Mouse (Mus musculus): ENCODE data around the gene Reep6.
A peak's percentile ranks its signal among the peaks of the same experiment; 100 is the strongest.
"Not testable (repeated sequence)": the region's sequence is repeated elsewhere in the genome, so short reads cannot be mapped to it uniquely, and the experiment has no call there.

The Reep6 gene

DNA sequence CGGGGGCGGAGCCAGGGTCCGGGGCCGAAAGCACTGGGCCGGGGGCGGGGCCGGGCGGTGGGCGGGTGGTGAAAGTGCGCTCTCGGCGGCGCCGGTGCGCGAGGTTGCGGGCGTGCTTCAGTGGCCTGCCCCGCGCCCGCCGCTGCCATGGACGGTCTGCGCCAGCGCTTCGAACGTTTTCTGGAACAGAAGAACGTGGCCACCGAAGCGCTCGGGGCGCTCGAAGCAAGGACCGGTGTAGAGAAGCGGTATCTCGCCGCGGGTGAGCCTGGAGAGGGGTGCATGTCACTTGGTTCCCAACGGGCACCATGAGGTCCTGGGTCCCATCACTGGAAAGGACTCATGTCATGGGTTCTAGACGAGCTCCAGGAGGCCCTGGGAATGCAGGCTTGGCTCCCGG, 331 bp downstream of the Reep6 start:
- DNase-seq (ENCODE audit: low read depth, low spot score) = no peak

DNA sequence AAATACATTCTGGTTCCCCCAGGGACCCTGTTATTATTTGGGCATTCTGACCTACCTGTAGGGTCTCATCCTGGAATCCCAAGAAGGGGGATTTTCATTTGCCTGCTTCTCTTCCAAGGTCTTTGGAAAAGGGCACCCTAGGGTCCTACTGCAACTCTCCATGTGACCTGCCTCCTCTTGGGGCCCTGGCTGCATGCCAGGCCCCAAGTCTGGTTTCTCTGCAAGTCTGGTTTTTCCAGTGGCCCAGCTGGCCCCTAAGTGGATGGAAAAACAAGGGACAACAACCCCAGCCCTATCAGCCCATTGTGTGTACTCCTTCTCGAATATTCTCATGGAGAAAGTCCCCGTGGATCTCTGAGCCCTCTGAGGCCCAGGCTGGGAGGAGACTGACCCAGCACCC, 1.1 kb downstream of the Reep6 start:
- no peak for DNase-seq (ENCODE audit: low read depth, low spot score)

DNA sequence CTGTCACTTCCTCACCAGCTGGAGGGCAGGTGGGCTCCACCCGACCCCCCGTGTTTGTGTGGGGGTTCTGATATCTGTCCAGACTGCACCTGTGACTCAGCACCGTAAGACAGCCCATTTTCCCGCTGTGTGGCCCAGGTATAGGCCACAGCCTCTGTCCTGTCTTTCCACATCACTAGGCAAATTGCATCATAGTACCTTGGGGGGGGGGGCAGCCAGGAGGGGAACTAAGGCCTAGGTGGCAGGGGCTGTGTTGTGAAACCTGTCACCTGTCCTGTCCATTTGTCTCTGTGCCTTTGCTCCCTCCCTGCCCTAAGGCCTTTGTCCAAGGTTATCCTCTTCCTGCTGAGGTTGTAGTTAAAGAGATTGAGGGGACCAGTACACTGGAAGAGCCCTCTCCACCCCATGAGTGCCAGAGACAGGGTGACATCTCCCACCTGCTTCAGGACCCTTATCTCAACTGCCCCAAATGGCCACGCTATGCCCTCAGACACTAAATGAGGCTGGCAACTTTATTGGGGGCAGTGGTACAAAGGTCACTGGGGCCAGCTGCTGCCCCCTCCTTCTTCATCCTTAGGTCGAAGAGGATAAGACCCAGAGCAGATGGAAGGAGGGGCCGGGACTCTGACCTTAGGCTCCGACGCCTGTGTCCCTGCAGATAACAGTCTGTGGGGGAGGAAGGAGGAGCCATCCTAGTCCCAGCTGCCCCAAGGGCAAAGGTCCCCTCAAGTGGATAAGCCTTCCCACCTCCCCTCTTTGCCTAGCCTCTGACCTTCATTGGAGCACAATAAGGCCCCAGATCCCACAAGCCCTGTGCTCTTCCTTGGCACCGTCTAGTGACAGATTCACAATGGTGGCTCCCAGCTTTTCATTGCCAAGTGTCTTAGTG, 2.1 kb downstream of the Reep6 start:
- DNase-seq (ENCODE audit: low read depth, low spot score) = peak; percentile 78

DNA sequence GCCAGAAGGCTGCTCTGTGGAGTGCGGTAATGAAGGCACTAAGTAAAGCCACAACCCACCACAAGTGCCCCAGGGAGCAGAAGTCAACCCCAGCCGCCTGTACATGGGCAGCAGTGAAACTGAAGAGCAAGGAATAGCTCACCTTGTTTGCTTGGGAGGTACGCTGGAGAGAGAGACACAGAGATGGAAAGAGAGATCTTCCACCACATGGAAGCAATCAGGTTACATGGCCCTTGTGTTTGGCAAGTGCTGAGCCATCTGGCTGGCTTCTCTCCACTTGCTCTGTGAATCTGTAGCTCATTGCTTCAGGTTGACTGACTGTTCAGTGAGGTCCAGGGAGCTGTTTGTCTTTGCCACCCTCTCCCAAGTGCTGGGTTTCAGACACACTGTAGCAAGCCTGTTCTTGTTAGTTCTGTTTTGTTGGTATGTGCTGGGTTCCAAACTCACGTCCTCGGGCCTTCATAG, 2.8 kb downstream of the Reep6 start:
- no peak for DNase-seq (ENCODE audit: low read depth, low spot score)

DNA sequence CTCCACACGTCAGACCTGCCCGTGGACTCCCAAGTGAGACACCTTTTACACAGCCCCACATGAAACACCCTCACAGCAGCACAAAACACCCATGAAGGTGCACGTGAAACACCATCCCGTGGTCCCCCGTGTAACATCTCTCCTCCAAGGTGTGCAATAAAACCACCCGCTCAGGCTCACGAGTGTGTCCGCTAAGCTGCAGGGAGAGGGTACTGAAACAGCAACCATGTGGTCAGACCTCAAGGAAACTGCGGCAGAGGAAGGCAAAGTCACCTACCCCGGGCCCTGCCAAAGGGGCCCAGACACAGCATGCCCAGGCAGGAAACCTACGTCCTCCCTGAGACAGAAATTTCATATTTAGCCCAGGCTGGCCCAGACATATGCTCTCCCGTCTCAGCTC, 6.5 kb downstream of the Reep6 start:
- no peak for DNase-seq (ENCODE audit: low read depth, low spot score)

DNA sequence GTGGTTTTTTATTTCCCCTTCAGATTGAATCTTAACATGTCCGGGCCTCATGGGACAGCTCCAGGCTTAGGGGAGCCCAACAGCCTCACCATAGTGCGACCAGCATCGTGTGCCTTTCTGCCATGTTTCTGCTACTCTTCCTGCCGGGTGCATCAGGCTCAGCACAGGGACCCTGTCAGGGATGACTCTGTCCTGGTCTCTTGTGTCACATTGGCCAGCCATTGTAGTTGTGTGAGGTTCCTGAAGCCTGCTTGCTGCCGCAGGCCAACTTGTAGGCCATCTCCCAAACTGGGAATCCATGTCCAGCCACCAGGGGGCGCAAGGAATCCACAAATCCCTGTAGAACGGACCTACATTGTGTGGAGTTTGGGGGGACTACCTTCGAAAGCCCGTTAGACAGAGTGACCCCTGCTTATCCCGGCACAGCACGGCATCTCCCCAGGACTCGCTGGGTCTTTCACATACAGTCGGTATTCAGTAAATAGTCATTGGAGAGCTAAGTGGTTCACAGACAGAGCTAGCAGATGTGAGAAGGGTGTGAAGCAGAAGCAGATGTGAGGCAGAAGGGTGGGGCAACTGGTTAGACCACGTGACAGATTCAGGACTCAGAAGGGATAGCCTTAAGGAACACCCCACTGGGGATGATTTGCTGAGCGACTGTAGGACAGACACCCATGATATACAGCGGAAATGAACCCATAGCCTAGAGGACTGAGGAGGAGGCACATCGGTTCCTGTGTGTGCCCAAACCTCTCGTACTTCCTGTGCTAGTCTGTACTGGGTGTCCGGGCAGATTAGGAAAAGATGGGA, 10.4 kb downstream of the Reep6 start:
- DNase-seq (ENCODE audit: low read depth, low spot score) = peak; percentile 86

DNA sequence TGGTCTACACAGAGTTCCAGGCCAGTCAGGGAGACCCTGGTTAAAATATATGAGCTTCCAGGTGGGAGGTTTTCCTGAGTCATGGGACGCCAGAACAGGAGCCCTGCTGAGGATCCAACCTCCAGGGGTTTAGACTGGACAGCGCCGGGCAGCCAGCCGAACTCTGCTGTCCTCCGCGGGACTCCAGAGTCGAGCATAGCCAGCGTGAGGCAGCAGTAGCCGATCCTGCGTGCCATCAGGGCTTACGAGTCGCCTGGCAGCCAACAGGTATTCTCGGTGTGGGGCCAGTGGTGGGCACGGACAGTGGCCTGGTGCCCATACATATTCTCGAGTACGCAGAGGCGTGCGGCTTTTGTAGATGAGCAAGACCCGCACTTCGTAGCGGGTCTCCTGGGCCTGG, 11.3 kb downstream of the Reep6 start:
- no peak for DNase-seq (ENCODE audit: low read depth, low spot score)

DNA sequence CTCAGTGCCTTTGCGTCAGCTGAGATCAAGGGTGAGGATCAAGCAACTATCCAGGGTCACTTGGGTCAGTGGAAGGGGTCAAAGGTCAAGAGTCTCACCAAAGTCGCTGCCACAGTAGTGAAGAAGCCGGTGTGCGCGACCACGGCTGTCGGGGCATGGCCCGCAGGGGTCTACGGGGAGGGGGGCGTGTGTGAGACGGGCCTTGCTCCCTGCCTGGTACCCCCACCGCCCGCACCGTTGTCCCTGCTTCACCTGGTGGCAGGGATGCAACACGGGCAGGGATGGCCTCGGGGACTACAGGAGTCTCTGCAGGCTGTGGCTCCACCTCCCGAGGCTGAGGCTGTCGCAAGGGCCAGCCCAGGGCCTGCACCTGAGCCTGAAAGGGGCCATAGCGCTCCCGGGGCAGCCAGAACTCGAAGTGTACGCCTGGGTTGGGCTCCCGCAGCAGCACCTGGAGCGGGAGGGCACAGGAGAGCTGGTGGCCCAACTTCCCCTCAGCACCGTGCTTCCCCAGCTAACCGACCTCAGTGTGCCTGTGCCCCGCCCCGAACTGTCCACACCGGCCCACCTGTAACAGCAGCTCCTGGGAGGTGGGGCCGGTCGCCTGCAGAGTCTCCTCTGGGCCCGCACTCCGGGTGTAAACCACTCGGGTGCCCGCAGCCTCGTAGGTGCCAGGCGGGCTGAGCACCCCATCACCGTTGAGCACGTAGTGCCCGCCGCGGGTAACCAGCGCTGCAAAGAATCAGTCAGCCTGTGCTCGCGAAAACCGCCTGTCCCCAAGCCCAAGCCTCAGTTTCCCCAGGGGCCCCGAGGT, 11.9 kb downstream of the Reep6 start:
- DNase-seq (ENCODE audit: low read depth, low spot score) = no peak

DNA sequence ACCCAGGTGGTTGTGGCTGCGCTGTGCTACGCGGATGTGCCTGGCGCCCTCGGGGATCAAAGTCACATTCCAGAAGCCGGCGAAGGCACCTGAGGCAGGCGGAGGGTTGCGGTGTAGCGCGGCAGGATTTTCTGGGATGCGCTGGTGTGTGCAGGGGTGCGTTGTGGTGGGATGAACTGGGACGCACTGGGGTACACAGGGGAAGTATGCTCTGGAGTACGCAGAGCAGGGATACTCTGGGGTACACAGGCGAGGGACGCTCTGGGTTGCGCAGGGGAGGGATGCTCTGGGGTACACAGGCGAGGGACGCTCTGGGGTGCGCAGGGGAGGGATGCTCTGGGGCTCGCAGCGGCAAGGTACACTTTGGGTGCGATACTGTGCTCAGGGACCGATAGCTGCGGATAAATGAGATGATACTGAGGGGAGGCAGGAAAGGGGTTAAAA, 12.6 kb downstream of the Reep6 start:
- no peak for DNase-seq (ENCODE audit: low read depth, low spot score)

DNA sequence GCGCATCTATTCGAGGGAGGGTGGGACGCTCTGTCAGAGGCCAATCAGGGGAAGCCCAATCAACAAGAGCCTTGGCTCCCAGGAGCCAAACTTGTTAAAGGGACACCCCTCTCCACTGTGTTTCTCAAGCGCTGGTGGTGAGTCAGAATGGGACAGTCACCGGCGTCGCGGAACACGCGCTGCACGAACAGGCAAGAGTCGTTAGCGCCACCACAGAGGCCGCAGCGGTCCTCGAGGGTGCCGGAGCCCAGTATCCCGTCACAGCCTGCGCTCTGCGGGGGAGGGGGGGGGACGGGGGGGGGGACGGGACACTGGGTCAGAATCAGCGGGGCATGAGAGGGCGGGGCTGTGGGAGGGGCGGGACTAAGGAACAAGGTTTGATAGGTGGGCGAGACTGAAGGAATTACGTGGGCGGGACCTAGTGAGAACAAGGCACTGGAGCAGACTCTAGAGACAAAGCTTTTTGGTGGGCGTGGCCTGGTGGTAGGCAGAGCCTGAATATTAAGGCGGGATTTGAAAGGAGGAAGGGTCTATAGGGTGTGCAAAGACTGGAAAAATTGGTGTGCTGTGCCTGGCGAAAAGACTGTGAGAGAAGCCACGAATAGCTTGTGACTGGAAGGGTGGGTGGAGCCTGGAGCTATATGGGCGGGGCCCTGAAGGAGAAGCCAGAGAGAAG, 13.1 kb downstream of the Reep6 start:
- peak; percentile 63 for DNase-seq (ENCODE audit: low read depth, low spot score)

DNA sequence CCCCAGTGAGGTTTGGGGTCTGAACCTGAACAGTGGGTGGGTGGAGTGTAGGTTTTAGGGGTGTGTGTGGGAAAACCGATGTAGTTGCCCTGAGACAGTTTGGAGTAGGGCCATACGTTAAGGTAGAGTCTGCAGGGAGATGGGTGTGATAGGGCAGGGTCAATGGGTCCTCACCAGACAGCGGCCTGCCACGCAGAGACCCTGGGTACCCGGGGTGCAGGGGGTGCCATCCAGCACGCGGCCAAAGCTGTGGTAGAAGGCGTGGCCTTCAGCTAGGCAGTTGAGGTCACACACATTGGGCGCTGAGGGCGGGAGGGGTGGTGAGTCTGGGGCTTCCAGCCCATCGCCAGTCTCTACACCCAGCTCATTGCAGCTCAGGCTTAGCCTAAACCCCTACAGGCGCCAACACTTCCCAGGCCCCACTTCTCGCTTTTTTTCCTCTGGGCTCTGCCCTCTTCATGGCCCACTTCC, 13.7 kb downstream of the Reep6 start:
- no peak for DNase-seq (ENCODE audit: low read depth, low spot score)

DNA sequence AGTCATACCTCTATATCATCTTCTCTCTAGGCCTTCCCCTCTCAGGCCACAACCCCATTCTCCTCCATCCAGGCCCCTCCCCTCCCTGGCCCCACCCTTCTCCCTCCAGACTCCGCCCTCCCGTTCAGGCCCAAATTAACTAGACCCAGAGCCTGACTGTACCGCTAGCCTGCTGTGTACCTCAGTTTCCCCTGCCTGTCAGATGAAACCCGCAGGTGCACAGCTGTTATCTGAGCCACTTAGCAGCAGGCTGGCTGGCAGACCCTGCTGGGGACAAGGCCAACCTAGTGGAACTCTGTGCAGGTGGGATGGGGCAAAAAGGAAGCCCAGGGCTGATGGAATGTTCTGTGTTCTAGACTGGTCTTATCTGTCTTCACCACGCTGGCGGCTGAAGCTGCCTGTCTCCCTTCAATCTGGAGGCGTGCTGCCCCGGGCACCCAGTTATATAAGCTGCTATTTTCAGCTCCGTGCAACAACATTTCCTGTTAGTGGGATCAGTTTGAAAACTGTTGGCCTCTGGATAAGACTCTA, 14.4 kb downstream of the Reep6 start:
- peak; percentile 85 for DNase-seq (ENCODE audit: low read depth, low spot score)

DNA sequence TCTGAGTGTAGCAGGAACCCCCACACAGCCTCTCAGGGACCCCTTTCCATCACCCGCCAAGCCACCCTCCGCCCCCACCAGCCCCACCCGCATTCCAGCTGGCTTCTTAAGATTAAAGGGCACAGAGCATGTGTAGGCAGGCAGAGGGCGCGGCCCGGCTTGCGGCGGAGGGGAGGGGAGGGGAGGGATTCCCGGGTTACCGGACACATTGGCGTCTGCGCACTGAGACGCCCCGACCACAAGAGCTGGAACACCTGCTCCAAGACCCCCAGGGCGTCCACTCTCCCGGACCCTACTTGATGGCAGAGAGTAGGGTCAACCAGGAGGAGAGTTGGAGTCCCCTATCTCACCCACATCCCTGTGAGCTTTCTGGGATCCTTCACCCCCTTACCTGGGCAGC, 15.4 kb downstream of the Reep6 start:
- DNase-seq (ENCODE audit: low read depth, low spot score) = no peak

DNA sequence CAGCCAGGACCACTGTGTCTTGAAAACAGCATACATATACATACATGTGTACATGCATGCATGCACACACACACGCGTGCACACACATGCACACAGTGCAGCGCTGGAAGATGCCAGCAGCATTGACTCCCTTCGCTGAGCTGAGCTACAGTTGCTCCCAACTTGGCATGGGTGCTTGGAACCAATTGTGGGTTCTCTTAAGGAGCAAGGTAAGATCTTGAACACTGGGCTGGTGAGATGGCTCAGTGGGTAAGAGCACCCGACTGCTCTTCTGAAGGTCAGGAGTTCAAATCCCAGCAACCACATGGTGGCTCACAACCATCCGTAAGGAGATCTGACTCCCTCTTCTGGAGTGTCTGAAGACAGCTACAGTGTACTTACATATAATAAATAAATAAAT, 16.2 kb downstream of the Reep6 start:
- not testable (repeated sequence) for DNase-seq (ENCODE audit: low read depth, low spot score)

DNA sequence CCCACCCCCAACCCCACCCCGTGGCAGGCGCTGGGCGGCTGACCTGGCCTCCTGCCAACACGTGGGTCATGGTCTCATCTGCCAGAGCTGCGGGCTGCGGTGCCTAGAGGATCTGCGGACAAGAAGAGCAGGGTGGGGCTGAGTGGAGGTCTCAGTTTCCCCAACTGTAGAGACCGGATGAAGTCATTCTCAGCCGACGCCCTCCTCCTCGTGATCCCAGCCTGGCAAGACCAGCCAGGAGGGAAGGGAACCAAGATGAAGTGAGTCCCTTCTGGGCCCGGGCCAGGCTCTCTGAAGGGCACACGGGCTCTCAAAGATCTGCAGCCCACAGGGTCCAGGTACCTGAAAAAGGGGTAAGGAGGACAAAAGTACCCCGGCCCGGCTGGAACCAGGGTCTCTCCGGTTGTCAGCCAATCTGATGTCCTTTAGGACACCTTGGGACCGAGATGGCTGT, 17.8 kb downstream of the Reep6 start:
- DNase-seq (ENCODE audit: low read depth, low spot score) = no peak

DNA sequence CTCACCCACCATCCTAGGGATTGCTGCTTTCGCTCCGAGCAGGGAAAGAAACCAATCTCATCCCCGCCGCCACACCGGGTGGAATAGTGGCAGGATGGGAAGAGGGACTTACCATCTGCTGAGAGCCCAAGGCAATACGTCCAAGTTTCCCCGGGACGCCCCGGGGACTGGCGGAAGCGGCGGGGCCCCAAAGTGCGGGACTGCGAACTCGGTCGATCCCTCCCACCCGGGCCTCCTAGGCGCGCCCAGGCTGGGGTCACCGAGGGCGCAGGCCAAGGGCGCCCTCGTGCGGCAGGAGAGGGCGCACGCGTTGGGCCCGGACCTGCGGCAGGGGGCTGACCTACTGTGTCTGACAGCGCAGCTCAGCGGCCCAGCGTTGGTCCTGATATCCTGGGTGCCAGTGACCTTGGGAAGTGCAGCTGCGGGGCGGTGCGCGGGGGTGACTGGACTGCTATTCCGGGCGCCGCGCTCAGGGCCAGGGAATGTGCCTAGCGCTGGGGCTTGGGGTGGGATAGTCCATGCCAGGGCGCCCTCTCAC, 18.6 kb downstream of the Reep6 start, which contains the start of gene Adamtsl5:
Gene Adamtsl5, minus strand, starts transcription at position 169 of the 538 bp plus-strand sequence.
- DNase-seq (ENCODE audit: low read depth, low spot score) = no peak

DNA sequence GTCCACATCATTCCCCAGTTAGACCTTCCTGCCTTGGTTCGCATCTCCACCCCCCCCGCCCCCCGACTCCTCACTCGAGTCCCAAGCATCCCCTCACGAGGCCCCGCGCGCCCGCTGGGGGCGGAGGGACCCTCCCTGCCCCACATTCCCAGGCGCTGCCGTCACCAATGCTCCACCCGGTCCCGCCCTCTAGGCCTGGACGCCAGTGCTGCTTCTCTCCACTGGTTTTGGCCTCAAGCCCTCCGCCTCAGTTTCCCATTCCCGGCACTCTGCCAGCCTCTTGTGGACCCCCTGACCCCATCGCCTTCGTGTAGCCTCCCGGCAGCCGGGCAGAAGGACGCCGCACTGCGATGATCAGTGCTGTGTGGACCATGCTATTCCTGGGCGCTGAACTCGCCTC, 19.2 kb downstream of the Reep6 start:
- no peak for DNase-seq (ENCODE audit: low read depth, low spot score)

DNA sequence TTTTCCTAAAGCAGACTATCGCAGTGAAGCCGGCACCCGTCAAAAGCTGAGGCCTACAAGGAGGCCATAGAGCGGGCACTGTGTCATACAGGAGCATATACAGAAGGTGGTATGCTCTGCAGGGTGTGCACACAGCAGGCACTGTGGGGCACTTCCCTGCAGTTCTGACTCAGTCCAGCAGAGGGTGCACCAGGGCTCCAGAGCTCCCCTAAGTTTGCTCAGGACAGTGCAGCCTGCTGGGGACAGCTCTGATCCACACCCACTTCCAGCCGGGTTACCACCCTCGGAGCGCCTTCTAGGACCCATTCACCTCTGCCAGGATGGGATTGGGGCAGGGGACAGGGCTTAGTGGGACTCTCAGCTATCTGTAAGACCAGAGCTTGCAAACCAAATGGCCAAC, 20.5 kb downstream of the Reep6 start:
- DNase-seq (ENCODE audit: low read depth, low spot score) = peak; percentile 70

DNA sequence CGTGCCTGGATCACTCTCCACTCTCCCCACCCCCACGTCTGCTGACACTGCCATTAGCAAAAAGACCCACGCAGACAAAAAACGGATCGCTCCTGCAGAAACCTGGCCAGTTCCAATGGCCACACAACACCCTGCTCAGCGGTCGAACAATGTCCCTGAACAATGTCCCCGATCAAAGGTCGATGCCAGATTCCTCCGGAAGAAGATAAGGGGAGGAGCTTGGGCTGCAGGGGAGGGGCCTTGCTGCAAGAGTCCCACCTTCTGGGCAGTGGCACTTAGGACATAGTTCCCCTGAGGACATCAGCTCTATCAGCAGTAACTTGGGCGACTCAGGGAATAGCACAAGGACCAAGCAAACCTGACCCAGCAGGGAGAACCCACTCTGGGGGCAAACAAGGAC, 22.1 kb downstream of the Reep6 start:
- no peak for DNase-seq (ENCODE audit: low read depth, low spot score)

DNA sequence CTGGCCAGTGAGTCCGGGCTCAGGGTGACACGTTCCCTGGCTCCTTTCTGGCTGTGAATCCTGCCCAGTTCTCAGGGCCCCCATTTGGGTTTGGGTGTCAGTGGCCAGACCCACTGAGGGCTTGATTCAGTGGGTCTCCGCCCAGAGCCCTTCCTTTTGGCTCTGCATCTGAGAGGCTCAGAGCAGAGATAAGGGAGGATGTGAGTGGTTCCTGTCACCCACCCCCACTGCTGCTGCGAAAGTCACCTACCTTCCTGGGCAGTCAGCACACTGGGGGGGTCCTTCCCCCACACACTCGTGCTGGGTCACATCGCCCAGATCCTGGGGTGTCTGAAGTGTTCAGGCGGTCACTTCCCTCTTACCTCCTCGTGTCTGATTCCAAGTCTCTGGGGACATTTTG, 23.0 kb downstream of the Reep6 start:
- no peak for DNase-seq (ENCODE audit: low read depth, low spot score)

Data from c-Kit-negative CD71-positive TER-119-positive erythroid progenitor cells, embryonic 14.5 days (primary cell).